Mouse (Mus musculus) myocyte (in vitro differentiated cells): ENCODE measurements at regions not wholly inside any gene's neighbourhood (a gene's known extent, or its start where the extent isn't known, plus 50 kb on each side); places are given as distances from the start of the nearest gene placed in this dataset.

ENCODE experiments used
- H3K27me3 ChIP-seq: one replicate; pipeline ENCODE4 v1.6.1; 2011; ENCODE audit not compliant: control insufficient read depth, insufficient read depth, insufficient read length
- H3K36me3 ChIP-seq: one replicate; pipeline ENCODE4 v1.6.1; 2011; ENCODE audit not compliant: control insufficient read depth, insufficient read depth
- H3K4me2 ChIP-seq: one replicate; pipeline ENCODE4 v1.6.1; 2011; ENCODE audit warnings: low read depth, control low read depth
- H3K4me3 ChIP-seq: one replicate; pipeline ENCODE4 v1.5.1; 2011; ENCODE audit warnings: mild to moderate bottlenecking, control low read depth, moderate library complexity
- H3K79me2 ChIP-seq: one replicate; pipeline ENCODE4 v1.6.1; 2011; ENCODE audit not compliant: control insufficient read depth, insufficient read depth
- H3ac ChIP-seq: one replicate; pipeline ENCODE4 v1.6.1; 2011; ENCODE audit not compliant: control insufficient read depth, insufficient read length
- CEBPB ChIP-seq: IDR thresholded peaks from 2 replicates; pipeline ENCODE4 v1.6.1; 2011; ENCODE audit warnings: mild to moderate bottlenecking, moderate library complexity; ENCODE audit not compliant: poor library complexity, insufficient read depth, severe bottlenecking
- E2F4 ChIP-seq: IDR thresholded peaks from one replicate; pipeline ENCODE4 v1.6.1; 2011; ENCODE audit warnings: mild to moderate bottlenecking, control low read depth, moderate library complexity; ENCODE audit not compliant: insufficient read depth
- MAX ChIP-seq: IDR thresholded peaks from one replicate; pipeline ENCODE4 v1.6.1; 2011; ENCODE audit warnings: low read depth, mild to moderate bottlenecking, control low read depth
- MYOD1 ChIP-seq, 3 experiments: IDR thresholded peaks; one replicate each; pipeline ENCODE4 v1.6.1; 2011; ENCODE audit warnings: control low read depth in 2 of 3, low read depth in 2 of 3, mild to moderate bottlenecking in 2 of 3, moderate library complexity in 1 of 3; ENCODE audit not compliant: insufficient read length in 2 of 3, control insufficient read depth in 1 of 3
- MYOG ChIP-seq, 3 experiments: IDR thresholded peaks; one replicate each; pipeline ENCODE4 v1.6.1; 2011; ENCODE audit warnings: control low read depth in 2 of 3, low read depth in 2 of 3, mild to moderate bottlenecking in 2 of 3; ENCODE audit not compliant: insufficient read length in 2 of 3, control insufficient read depth in 1 of 3, insufficient read depth in 1 of 3
- POLR2A ChIP-seq: IDR thresholded peaks from one replicate; pipeline ENCODE4 v1.6.1; 2011; ENCODE audit warnings: low read depth, mild to moderate bottlenecking, control low read depth, moderate library complexity; ENCODE audit not compliant: insufficient read length
- POLR2AphosphoS2 ChIP-seq: IDR thresholded peaks from one replicate; pipeline ENCODE4 v1.6.1; 2011; ENCODE audit warnings: low read depth, control low read depth; ENCODE audit not compliant: insufficient read length
- REST ChIP-seq: IDR thresholded peaks from one replicate; pipeline ENCODE4 v1.6.1; 2011; ENCODE audit warnings: mild to moderate bottlenecking, control low read depth, moderate library complexity; ENCODE audit not compliant: insufficient read depth, insufficient read length
- SRF ChIP-seq: IDR thresholded peaks from one replicate; pipeline ENCODE4 v1.6.1; 2011; ENCODE audit warnings: low read depth; ENCODE audit not compliant: control insufficient read depth, insufficient read length
- TCF12 ChIP-seq: IDR thresholded peaks from one replicate; pipeline ENCODE4 v1.6.1; 2011; ENCODE audit warnings: mild to moderate bottlenecking, control low read depth; ENCODE audit not compliant: poor library complexity, insufficient read depth, severe bottlenecking
- TCF3 ChIP-seq: IDR thresholded peaks from one replicate; pipeline ENCODE4 v1.6.1; 2011; ENCODE audit warnings: low read depth, control low read depth; ENCODE audit not compliant: insufficient read length
- USF1 ChIP-seq: IDR thresholded peaks from one replicate; pipeline ENCODE4 v1.6.1; 2011; ENCODE audit warnings: low read depth, mild to moderate bottlenecking, control low read depth, moderate library complexity

DNA sequence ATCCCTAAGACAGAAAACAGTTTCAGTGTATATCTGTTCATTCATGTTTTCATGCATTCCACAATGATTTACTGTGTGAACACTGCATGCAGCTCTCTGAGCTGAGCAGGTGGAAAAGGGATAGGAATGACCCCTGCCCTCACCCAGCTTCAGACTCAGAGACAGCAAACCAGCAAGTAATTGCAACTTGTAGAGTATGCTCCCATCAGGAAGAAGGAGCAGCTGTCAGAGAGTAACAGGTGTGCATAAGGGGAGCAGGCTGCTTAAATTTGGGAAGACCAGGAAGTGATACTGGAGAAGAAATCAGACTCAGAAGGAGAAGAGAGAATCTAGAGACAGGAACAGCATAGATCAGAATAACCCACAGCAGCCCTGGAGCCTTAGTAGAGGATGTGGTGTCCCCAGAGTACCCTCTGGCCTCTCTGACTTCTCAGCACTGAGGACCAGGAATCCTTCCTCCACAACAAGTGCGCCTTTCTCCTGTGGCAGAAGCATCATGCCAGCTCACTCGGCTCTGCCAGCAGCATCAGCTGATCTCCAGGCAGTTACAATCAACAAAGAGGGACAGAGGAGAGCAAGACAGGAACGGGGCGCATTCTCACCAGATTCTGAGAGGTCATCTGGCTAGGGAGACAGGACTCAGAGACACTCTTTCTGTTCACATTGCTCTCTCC lies 116.5 kb upstream of the Ncam1 start:
- no peak for TF ChIP-seq USF1
- TF ChIP-seq MAX = no peak
- no peak for TF ChIP-seq SRF
- TF ChIP-seq POLR2A = no peak
- TF ChIP-seq TCF3 = peak; percentile 15
- TF ChIP-seq REST = no peak
- TF ChIP-seq MYOD1 (IDR thresholded peaks at IDR 0.05; ENCODE audit: control insufficient read depth in 1 of 3, insufficient read length in 2 of 3, low read depth in 2 of 3) = peak; percentile 73 to 90 (median 85)
- peak; percentile 78 for TF ChIP-seq TCF12
- TF ChIP-seq POLR2AphosphoS2 = no peak
- TF ChIP-seq CEBPB = no peak
- peak in 2 of 3 experiments; percentile 69 to 70 for TF ChIP-seq MYOG (IDR thresholded peaks at IDR 0.05; ENCODE audit: control insufficient read depth in 1 of 3, insufficient read depth in 1 of 3, insufficient read length in 2 of 3, low read depth in 2 of 3)
- no peak for TF ChIP-seq E2F4
- Histone ChIP-seq H3K36me3 (no peaks in the 10 kb centered on the region), H3K4me3 (no peak overlapping the region), H3K79me2 (no peaks in the 10 kb centered on the region), H3K27me3 (no peaks in the 10 kb centered on the region), H3K4me2 (no peak overlapping the region), H3ac (no peak overlapping the region)

DNA sequence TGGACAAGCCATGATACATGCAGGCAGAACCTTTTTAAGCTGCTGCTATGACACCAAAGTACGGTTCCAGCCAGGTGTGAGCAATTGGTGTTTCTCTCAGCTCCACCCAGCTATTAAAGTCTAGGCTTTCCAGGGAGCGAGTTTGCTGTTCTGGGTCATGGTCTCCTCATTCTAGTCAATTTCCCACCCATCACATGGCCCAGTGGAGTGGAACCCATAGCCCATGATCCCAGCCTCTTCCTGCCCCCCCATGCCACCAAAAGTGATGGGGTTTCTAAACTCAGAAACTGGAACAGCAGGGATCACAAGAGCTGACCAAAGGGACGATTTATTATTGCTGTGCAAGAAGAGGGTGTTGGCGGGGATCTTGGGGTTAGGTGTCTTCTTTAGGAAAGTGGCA lies 115.0 kb upstream of the Ncam1 start:
- Histone ChIP-seq H3ac (no peak overlapping the region), H3K27me3 (no peaks in the 10 kb centered on the region), H3K79me2 (no peaks in the 10 kb centered on the region), H3K4me2 (no peak overlapping the region), H3K4me3 (no peak overlapping the region), H3K36me3 (no peaks in the 10 kb centered on the region)
- TF ChIP-seq TCF12 (no peak), MYOD1 (IDR thresholded peaks at IDR 0.05; ENCODE audit: control insufficient read depth in 1 of 3, insufficient read length in 2 of 3, low read depth in 2 of 3) (no peak), E2F4 (no peak), TCF3 (no peak), POLR2A (no peak), CEBPB (no peak), MYOG (IDR thresholded peaks at IDR 0.05; ENCODE audit: control insufficient read depth in 1 of 3, insufficient read depth in 1 of 3, insufficient read length in 2 of 3, low read depth in 2 of 3) (no peak), MAX (no peak), USF1 (no peak), POLR2AphosphoS2 (no peak), SRF (no peak), REST (no peak)

DNA sequence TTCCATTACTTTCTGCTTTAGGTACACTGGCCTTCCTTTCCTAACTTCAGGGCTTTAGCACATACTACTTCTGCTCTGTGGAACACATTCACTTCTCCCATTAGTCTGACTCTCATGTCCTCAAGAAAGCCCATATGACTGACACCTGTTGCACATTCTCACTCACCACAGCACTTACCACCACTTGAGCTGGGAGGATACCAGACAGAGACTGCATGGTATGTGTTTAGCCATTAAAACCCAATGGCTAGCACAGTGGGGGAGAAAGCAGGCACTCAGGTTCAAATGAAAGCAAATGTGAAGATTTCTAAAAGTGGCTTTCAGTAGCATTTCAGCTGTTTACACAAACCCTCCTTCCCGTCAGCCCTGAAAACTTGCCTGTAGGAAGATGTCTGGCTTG lies 113.6 kb upstream of the Ncam1 start:
- H3K27me3 ChIP-seq = no peaks in the 10 kb centered on the region
- H3K4me3 ChIP-seq = no peak overlapping the region
- no peaks in the 10 kb centered on the region for H3K36me3 ChIP-seq
- H3K79me2 ChIP-seq = no peaks in the 10 kb centered on the region
- TF ChIP-seq TCF3 (peak; percentile 28), E2F4 (no peak), POLR2A (no peak), POLR2AphosphoS2 (no peak), TCF12 (peak; percentile 71), MYOD1 (IDR thresholded peaks at IDR 0.05; ENCODE audit: control insufficient read depth in 1 of 3, insufficient read length in 2 of 3, low read depth in 2 of 3) (peak; percentile 77 to 91 (median 86)), REST (no peak), MYOG (IDR thresholded peaks at IDR 0.05; ENCODE audit: control insufficient read depth in 1 of 3, insufficient read depth in 1 of 3, insufficient read length in 2 of 3, low read depth in 2 of 3) (peak in 2 of 3 experiments; percentile 77 to 84), MAX (no peak), SRF (no peak), CEBPB (0 out of 2 replicates have a peak, but pooled peaks have one; percentile 8), USF1 (no peak)
- H3K4me2 ChIP-seq = no peak overlapping the region
- no peak overlapping the region for H3ac ChIP-seq

DNA sequence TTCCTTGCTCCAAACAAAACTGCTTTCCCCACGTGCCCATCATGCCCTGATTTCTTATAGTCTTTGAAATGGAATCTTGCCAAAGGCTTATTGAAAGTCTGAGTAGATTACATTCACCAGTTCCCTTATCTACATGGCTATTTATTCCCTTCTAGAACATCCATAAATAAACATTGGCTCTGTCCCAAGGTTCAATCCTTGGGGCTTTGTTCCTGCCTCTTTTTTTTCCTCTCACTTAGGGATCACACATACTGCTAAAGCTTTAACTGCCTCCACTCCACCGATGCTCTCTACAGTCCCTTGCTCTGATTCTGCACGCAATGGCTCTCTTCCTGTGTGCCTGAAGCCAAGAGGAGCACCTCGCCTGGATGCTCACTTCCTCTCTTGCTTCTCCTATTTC lies 107.6 kb upstream of the Ncam1 start:
- Histone ChIP-seq H3K4me2 (peak overlapping the region; percentile 31), H3K27me3 (no peaks in the 10 kb centered on the region), H3K4me3 (no peak overlapping the region), H3ac (no peak overlapping the region), H3K79me2 (no peaks in the 10 kb centered on the region), H3K36me3 (no peaks in the 10 kb centered on the region)
- TF ChIP-seq REST = no peak
- no peak for TF ChIP-seq POLR2A
- no peak for TF ChIP-seq CEBPB
- TF ChIP-seq TCF3 = no peak
- no peak for TF ChIP-seq MAX
- TF ChIP-seq POLR2AphosphoS2 = no peak
- peak in 1 of 3 experiments; percentile 17 for TF ChIP-seq MYOD1 (IDR thresholded peaks at IDR 0.05; ENCODE audit: control insufficient read depth in 1 of 3, insufficient read length in 2 of 3, low read depth in 2 of 3)

DNA sequence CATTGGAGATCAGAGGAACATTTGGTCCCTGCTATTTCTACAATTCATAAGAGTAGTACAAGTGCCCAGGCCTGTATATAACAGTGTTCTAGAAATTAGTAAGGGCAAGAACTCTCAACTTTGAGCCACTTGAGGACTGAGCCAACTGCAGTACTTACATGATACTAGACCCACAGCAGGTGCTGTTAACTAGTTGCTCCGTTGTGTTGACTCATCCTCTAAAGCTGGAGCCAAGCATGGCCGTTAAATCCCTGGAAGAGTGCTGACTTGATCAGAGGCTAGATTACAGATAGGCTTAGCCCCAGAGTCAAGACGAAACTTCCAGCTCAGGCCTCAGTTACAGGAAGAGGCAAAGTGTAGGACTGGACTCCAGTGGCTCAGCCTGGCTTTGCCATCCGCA lies 107.0 kb upstream of the Ncam1 start:
- H3K36me3 ChIP-seq = no peaks in the 10 kb centered on the region
- H3K4me2 ChIP-seq = peak overlapping the region; percentile 31
- no peaks in the 10 kb centered on the region for H3K79me2 ChIP-seq
- peak in 2 of 3 experiments; percentile 39 to 59 for TF ChIP-seq MYOG (IDR thresholded peaks at IDR 0.05; ENCODE audit: control insufficient read depth in 1 of 3, insufficient read depth in 1 of 3, insufficient read length in 2 of 3, low read depth in 2 of 3)
- TF ChIP-seq E2F4 = no peak
- TF ChIP-seq CEBPB = no peak
- peak; percentile 53 to 89 (median 74) for TF ChIP-seq MYOD1 (IDR thresholded peaks at IDR 0.05; ENCODE audit: control insufficient read depth in 1 of 3, insufficient read length in 2 of 3, low read depth in 2 of 3)
- no peak for TF ChIP-seq SRF
- TF ChIP-seq MAX = no peak
- no peak for TF ChIP-seq USF1
- TF ChIP-seq REST = no peak
- no peak for TF ChIP-seq TCF12
- no peak for TF ChIP-seq TCF3
- no peak for TF ChIP-seq POLR2AphosphoS2
- no peak for TF ChIP-seq POLR2A
- no peaks in the 10 kb centered on the region for H3K27me3 ChIP-seq
- no peak overlapping the region for H3K4me3 ChIP-seq
- no peak overlapping the region for H3ac ChIP-seq
